Mouse (Mus musculus): Measurements from ENCODE around the gene Trpc1.

Trpc1 gene

GRCm38 (mm10) chr9:95695023-95695422, 55.2 kb downstream of the Trpc1 start:
- no peak for DNase-seq

- DNase-seq, result no peak
These were observed 55.6 kb downstream of the Trpc1 start for GRCm38 (mm10) chr9:95694526-95694925.

GRCm38 (mm10) chr9:95693528-95694100, 56.6 kb downstream of the Trpc1 start:
- no peak for DNase-seq

GRCm38 (mm10) chr9:95692823-95693222, 57.4 kb downstream of the Trpc1 start:
- no peak for DNase-seq

GRCm38 (mm10) chr9:95688064-95688463, 62.1 kb downstream of the Trpc1 start:
- peak; percentile 16 for DNase-seq

- no peak for DNase-seq
These were observed 64.3 kb downstream of the Trpc1 start for GRCm38 (mm10) chr9:95685660-95686440.

- DNase-seq, result no peak
These were observed 69.5 kb downstream of the Trpc1 start for GRCm38 (mm10) chr9:95680691-95681090.

GRCm38 (mm10) chr9:95679966-95680365, 70.2 kb downstream of the Trpc1 start:
- DNase-seq, result no peak

GRCm38 (mm10) chr9:95676021-95676420, 74.2 kb downstream of the Trpc1 start:
- no peak for DNase-seq

GRCm38 (mm10) chr9:95675064-95675699, 75.0 kb downstream of the Trpc1 start:
- DNase-seq, result peak; percentile 60

- no peak for DNase-seq
These were observed 77.4 kb downstream of the Trpc1 start for GRCm38 (mm10) chr9:95672760-95673159.

- DNase-seq, result no peak
These were observed 77.8 kb downstream of the Trpc1 start for GRCm38 (mm10) chr9:95672331-95672730.

- no peak for DNase-seq
These were observed 81.9 kb downstream of the Trpc1 start for GRCm38 (mm10) chr9:95668306-95668705.

GRCm38 (mm10) chr9:95667836-95668235, 82.3 kb downstream of the Trpc1 start:
- DNase-seq, result peak; percentile 67

- DNase-seq, result no peak
These were observed 84.3 kb downstream of the Trpc1 start for GRCm38 (mm10) chr9:95665835-95666234.

GRCm38 (mm10) chr9:95664290-95664989, 85.7 kb downstream of the Trpc1 start:
- DNase-seq, result no peak

- DNase-seq, result no peak
These were observed 92.2 kb downstream of the Trpc1 start for GRCm38 (mm10) chr9:95657941-95658340.

Data from cerebellum, adult 9-11 months (tissue).